Mouse (Mus musculus): ENCODE results near the gene Gcnt4.
A peak's percentile ranks its signal among the peaks of the same experiment; 100 is the strongest.
"Not testable (repeated sequence)": the region's sequence is repeated elsewhere in the genome, so short reads cannot be mapped to it uniquely, and the experiment has no call there.

Gene Gcnt4

DNA sequence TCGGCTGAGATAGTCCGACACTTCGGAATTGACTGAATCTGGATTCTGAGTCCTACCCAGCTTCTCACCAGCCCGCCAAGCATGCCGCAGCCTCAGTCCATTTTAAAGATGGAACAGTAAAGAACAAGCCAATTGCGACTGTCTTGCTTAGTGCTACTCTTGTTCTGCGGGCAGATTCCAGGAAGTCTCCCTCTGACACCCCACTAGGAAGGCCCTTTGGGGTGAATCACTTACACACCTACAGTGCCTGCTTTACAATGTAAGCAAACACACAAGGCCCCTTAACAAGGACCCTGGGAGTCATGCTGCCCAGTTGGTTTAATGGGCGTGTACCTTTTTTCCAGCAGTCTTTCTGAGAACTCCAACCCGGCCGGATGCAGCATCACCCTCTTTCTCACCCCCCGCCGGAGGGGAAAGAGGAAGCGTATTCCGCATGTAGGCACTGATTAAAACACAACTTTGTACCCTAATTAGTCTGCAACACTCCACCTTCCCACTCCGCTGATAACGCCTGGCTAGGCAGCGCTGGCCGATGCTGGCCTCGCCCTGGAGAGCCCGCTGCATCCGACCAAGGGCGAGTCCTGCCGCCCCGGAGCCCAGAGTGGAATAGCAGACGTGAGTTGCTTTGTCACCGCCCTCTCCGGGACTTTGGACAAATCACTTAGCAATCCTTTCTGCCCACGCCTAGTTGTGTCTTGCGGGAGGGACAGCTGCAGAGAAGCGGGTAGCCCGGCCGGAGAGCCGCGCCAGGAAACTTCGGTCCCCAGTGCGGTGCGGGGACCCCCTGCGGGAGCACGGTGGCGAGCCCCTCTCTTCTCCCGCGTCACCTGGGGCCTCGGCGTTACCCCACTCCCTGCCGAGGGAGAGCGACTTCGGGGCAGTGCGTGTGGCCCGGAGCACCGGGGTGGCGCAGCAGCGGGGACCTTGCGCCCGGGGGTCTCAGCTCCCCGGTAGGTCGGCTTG, at the start of gene Gcnt4:
Gene Gcnt4, plus strand, starts transcription at position 691 of the 963 bp plus-strand sequence.
- DNase-seq (ENCODE audit: low read depth) = peak; percentile 84

DNA sequence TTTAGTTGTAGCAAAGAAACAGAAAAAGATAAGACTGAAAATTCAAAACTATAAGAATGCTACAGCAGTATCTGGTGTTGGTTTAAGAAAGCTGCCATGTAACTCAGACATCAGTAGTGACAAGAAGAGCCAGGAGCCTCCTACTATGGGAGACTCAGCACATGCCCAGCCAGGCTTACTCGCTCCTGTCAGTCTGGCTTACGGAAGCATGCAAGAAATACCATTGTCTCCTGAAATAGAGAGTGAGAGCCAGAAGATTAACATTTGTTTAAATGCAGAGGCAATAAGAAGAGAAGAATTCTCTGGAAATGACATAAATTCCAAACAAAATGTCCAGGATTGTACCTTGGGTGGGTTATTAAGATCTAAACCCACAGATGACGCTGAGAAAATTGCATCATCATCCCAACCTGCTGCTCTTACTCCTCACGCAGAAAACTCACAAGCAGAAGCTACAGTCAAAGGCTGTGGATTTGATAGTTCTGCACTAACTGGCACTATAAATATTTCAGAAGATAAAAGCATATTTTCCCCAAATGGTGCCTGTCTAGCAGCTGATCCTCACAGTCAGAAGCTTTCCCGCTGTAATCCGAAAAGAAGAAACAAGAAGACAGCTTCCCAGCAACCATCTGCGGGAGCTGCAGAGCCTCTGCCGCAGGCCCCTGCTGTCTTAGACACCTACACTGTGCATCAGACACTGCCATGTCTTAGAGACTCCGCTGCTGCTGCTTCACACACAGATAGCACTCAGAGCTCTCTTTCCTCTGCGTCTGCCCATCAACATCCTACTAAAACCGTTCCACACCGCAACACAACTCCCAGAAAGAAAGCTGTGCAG, 46.0 kb upstream of the Gcnt4 start:
- no peak for DNase-seq (ENCODE audit: low read depth)

DNA sequence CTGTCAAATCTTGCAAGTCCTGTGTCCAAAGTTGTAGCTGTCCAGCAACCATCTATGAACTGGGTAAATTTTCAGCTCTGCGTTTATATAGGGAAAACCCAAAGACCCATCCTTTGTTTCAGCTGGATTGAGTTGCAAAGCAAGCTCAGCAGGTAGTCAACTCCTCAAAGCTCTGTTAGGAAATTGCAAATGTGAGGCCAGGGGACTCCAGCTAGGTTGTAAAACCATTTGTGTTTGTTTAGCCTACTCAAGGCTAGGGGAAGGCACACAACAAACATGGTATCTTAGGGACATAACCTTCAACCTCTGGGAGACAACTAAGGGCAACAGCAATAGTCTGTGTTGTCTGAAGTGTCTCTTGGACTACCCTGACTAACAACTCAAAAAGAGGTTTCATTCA, 40.0 kb upstream of the Gcnt4 start:
- no peak for DNase-seq (ENCODE audit: low read depth)

DNA sequence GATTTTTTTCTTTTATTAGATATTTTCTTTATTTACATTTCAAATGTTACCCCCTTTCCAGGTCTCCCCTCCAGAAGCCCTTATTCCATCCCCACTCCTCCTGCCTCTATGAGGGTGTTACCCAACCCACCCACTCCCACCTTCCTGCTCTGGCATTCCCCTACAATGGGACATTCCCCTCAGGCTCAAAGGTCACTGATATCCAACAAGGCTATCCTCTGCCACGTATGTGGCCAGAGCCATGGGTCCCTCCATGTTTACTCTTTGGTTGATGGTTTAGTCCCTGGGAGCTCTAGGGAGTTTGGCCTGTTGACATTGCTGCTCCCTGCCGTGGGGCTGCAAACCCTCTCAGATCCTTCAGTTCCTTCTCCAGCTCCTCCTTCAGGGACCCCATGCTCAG, 34.5 kb upstream of the Gcnt4 start:
- DNase-seq (ENCODE audit: low read depth) = no peak

DNA sequence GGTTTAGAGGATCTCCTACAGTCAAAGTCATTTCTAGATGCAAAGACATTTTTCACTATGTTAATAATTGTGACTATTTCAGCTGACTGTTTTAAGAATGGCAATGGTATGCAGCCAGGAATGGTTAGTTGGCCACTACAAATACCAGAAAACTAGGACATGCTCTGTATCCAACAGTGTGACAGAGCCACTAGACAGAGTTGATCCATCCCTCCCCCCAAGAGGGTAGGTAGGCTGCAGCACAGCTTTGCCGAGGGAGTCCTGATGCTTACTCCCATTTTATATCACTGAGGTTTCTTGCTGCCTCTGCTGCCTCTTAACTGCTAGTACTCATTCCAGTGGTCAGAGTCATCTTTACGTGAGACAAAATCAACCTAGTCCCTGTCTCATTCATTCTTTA, 29.3 kb upstream of the Gcnt4 start:
- DNase-seq (ENCODE audit: low read depth) = no peak

DNA sequence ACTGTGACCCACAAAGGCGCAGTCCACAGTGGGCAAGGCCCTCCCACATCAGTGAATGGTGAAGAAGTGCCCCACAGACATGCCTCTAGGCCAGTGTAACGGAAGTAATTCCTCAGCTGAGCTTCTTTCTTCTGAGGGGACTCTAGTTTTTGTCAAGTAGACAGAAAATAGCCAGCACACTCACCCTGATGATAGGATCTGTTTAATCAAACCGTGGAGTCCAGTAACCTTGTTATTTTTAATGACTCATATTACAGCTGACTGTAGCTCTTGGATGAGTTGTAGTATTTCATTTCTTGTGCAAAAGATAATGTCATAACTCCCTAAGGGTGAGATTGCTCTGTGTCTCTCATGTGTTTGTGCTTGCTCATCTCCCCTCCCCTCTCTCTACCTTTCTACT, 17.8 kb upstream of the Gcnt4 start:
- DNase-seq (ENCODE audit: low read depth) = peak; percentile 30

DNA sequence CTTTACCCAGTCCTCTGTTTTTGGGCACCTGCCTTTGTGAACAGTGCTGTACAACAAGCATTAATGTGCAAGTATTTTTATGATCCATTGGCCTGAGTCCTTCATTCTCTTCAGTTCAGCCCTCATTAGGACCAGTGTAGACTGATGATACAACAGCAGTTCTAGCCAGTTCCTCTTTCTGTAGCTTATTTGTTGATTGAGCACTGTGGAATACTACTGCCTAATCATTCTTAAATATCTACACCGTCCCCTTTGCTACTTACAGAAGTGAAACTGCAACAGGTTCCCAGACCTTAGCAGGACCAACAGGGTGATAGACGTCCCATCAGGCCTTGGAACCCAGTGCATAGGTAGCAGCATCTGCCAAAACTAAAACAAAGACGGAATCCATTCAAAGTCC, 13.3 kb upstream of the Gcnt4 start:
- DNase-seq (ENCODE audit: low read depth) = no peak

DNA sequence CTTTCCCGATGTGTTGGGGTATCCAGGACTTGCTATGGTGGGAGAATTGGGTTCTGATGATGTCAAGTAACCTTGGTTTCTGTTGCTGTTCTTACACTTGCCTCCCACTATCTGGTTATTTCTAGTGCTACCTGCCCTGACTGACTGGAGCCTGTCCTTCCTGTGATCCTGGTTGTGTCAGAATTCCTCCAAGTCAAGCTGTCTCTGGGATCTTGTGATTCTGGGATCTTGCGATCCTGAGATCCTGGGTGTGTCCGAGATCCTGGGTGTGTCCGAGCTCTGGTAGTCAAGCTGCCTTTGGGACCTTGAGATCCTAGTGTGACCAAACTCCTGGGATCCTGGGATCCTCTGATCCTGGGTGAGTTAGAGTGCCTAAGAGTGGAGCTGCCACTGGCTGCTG, 1.4 kb upstream of the Gcnt4 start:
- not testable (repeated sequence) for DNase-seq (ENCODE audit: low read depth)

DNA sequence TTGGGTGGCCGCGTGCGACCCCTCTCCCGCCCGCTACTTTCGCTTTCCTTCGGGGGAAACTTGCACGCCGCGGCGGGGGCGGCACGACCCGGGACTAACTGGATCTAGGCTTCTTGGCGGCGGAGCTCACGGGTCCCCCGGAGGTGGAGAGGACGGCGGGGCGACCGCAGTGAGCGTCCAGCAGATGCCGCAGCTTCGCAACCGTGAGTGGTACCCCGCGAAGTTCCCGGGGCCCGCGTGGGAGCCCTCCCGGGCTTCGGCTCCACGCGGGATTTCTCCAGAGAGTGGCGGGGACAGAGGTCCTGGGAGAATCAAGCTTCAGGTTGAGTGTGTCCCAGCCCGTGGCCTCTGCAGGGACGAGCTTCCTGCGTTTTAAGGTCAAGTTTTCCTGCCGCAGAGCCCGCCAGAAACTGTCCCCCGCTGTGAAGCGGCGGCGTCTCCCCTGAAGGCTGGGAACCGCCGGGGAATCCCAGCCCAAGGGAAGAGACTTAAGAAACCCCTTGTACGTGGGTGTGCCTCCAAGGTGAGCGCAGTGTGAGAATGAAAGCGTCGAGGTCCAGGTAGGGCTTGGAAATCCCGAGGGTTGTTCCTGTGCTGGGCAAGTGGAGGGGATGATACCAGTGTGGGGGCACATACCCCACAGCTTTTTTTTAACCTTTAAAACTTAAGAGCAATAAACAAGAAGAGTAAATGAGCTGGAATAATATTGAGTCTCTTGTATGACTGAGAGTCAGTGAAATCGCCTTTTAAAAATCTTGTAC, 676 bp downstream of the Gcnt4 start:
- peak; percentile 49 for DNase-seq (ENCODE audit: low read depth)

DNA sequence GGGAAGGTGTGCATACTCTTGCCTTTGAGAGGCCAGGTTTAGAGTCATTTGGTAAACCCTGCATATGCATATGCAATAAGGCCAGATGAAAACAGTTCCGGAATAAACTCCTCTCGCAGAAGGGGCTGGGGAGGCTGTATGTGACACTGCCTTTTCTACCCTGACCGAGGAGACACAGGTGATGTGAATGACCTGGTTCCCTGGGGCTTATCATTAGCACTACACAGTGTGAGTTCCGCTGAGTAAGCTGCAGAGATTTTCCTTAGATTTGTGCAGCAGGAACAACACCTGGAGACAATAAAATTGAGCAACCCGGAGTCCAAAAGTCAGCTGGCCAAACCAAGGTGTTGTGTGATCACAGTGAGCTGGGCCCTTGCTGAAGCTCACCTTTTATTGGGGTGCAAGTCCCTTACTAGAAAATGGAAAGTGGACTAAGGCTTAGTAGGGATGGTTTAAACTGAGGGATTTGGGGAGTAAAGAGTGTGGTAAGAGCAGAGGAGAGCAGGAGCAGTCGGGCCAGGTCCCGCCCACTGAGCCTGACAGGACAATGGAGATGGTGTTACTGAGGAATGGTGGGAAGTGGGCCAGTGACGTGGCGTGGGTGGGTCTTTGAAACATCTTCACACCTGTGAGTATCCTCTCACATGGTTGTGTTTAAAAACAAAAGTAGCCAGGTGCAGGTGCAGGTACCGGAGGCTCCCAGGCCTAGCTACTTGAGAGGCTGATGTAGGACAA, 1.7 kb downstream of the Gcnt4 start:
- peak; percentile 37 for DNase-seq (ENCODE audit: low read depth)

DNA sequence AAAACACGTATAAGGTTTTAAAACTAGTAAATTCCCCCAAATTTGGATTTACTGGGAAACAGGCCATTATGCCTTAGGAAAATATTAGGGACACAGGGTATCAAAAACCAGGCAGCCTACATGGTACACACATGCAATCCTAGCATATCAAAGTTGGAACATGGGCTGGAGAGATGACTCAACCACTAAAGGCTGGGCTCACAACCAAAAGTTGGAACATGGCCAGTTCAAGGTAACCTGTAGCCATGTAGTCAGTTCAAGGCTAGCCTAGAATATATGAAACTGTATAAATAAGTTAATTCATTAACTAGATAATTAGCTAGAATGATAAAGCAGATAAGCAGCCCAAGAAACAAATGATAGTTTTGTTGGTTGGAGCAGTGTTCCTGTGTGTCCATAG, 3.3 kb downstream of the Gcnt4 start:
- DNase-seq (ENCODE audit: low read depth) = peak; percentile 55

DNA sequence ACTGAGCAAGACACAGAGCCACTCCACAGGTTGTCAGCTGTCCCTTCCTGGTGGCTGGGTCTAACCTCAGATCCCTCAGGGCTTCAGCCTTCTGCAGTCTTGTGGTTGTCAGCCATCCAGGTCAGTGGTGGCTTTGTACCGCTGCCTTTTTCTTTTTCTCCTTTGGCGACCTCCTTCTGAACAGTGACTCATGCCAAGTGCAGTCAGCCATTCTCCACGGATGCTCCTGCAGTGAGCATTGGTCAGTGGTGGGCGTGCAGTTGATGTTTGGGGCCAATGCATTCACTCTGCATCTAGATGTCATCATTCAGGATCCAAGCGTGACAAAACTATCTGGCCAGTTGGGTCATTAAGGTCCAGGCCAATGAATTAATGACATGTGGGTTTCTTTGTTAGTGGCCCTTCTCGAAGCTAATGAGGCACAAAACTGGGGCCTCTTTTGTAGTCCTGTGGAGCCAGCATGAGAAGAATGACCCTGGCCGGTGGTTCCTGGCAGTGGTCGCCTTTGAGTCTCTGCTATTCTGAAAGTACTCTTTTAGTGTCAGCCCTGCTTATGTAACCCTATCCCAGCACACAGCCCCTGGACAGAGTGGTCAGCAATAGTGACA, 4.0 kb downstream of the Gcnt4 start:
- peak; percentile 37 for DNase-seq (ENCODE audit: low read depth)

DNA sequence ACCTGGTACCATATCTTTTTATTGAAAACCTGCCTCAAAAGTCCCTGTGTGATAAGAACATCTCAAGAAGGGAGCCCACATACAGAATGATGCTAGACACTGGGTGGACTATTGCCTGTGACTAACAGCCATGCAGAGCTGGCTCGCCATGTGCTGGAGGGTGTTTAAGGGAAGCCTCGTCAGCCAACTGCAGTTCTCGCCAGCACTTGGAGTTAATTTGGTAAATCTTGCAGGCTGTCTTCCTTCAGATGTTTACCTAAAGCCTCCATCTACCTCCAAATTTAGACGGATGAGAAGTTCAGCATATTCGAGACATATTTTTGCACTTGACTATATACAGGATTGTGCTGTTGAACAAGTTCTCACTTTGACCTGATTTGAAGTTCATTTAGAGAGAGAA, 8.3 kb downstream of the Gcnt4 start:
- DNase-seq (ENCODE audit: low read depth) = no peak

DNA sequence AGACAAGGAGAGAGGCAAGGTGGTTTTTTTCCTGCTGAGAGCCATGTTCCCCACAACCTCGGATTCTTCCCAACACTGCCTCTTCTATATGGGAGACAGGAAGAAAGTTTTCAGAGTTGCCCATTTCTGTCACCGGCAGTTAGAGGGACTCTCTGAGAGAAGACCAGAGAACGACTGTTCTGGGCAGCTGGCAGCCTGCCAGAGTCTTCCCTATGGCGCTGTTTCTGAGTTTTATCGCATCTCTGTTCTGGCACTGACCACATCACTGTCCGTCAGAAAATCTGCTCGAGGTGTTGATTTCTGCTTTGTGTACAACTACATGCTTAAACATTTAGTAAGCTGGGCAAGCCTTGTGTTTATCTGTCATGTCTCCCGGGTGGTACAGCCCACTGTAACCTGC, 8.9 kb downstream of the Gcnt4 start:
- peak; percentile 32 for DNase-seq (ENCODE audit: low read depth)

DNA sequence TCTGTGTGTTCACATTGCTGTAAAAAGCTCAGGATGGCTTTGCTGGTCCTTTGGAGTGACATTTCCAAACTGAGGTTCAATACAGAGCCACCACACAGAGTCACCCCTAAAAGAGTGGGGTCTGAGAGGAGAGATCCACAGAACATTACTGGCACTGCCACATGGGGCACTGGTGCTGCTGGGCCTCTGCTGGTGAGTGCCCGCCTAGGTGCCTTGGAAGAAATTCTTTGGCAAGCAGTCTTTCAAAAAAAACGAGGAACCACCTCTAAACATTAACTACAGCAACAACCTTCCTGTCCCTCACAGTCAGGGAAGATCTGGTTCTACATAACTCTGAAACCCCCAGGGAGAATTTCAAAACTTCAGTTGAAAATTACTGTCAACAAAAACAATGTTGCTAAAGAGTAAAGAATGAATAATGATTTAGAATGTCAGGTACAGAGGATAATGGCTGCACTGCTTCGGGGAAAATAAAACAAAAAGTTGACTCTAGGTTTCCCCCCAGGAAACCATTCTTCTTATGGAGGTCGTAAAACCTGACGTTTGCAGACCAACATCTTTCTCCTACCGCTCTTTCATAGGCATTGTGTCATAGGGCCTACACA, 11.8 kb downstream of the Gcnt4 start:
- no peak for DNase-seq (ENCODE audit: low read depth)

DNA sequence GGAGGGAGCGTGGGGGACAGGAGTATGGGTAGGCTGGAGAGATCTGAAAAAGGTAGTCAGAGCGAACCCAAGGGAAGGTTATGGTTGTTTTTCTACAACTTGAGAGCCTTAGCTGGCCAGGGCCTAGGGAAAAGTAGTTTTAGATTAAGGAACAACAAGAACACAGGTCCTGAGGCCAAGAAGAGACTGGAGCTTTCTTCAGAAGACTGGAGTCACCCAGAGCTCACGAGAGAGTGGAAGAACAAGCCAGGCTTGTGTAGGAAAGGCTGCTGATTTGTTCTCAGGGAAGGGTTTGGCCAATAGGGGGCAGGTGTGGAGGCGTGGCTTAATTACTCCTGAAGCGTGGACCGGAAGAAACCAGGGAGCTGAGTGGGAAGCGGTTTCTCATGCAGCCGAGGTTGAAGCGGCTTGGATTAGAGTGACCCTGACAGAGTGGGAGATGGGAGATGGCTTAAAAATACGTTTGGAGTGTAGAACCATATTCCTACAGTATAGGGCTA, 12.6 kb downstream of the Gcnt4 start:
- DNase-seq (ENCODE audit: low read depth) = no peak

DNA sequence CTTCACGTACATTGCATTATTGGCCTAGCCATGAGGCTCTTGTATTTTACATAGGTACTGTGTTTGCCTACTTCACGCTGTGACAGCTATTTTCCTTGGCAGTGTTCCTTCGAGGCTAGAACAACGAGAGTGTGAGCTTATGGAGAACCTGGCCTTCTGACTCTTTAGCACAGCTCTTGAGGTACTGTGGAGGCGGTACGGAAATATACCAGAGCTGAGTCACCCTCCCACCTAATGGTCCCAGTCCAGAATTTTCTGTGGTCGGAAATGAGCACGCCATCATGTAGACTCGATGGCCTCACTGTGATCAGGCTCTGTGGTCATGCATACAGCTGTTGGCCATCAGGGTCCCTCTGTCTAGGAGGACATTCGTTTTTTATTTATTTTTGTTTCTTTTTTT, 15.2 kb downstream of the Gcnt4 start:
- peak; percentile 78 for DNase-seq (ENCODE audit: low read depth)

DNA sequence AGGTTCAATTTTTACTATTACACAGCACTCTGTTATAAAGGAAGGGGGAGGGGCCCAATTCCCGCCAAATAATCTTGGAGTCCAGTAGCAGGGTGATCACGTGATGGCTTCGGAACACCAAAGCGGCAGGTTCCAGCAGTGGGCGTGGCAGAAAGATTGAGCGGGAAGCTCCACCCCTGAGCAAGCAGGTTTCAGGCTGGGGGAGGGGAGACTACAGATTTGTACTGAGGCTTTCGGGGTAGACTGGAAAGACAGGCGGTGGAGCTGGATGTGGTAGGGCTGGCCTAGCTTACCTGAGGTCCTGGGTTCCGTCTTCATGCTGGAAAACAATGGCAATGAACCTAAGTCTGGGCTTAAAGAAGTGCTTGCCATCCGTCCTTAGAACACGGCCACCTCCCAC, 17.0 kb downstream of the Gcnt4 start:
- not testable (repeated sequence) for DNase-seq (ENCODE audit: low read depth)

DNA sequence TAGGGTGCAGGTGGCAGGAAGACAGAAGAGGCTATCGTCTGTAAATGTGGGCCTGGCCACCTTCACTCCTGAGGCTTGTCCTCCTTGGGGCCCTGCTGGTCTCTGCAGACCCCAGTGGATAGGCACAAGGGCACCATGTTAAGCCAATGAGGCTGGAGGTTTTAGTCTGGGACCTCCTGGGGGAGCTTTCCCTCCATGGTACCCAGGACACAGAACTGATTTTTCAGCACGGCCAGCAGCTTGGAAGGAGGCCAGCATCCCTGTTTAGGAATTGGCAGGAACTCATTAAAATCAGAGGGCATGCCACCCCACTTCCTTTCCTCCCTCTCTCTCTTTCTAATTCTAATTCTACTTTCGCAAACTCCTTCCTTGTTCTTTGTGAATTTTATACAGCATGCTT, 19.1 kb downstream of the Gcnt4 start:
- peak; percentile 77 for DNase-seq (ENCODE audit: low read depth)

DNA sequence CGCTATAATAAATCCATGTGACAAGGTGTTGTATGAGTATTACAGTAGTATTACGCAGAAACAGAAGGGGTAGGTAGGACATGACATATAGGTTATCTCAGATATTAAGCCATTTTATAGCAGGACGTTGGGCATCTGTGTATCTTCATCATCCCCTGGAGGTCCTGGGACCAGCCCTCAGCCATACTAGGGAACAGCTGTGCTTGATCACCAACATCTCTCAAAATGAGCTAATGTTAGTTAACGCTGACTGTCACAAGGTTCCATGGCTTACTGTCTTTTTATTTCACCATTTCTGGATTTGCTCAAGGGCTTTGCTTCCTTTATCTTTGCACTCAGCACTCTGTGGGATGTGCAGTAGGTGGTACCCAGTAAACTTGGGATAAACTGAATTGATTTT, 21.3 kb downstream of the Gcnt4 start:
- no peak for DNase-seq (ENCODE audit: low read depth)

DNA sequence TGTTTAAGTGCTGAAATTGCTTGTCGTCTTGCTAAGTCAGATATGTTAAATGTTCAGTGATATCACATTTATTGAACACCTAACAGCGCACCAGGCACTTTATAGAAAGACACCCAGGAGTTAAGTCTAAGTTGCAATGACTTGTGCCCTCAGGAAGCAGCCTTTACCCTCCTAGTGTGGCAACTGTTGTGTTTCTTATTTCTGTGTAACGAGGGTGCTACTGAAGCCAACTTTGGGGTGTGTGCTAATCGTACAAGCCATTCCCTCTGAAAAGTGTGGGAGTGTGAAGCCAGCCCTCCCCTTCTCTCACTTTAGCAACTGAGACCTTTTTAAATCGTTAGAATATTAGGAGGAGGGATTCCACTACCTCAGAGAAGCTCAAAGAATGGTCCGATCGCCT, 23.2 kb downstream of the Gcnt4 start:
- no peak for DNase-seq (ENCODE audit: low read depth)

Measured in NIH3T3 (cell line).